ENCODE assay signal across 16 mouse cellular contexts in genomic region chr1:65090370-65090769, GRCm38 (mm10). TPM values are rescaled to one million over a fixed set of nuclear protein-coding genes. Genes with fewer than 3 reads are reported as not detected.
DNase-seq lines count a peak whose midpoint lies in the region; ATAC-seq and TF ChIP-seq lines count a peak whose summit lies in the region.
"Had no signal": no experiment of that assay in that cellular context is flagged by ENCODE, and none has a peak within 500 bp of the region (broad histone marks: within the 10 kb centered on the region; RNA-seq: fewer than 3 reads in every experiment).

No protein-coding gene starts in this region.

- no peak for TF ChIP-seq CTCF in kidney, adult 2 months (conservative IDR thresholded peaks at IDR 0.05; ENCODE audit: insufficient read depth, insufficient read length, low read depth, low read length)
- no peak for TF ChIP-seq CTCF in liver, adult 2 months (IDR thresholded peaks at IDR 0.05; ENCODE audit: low read depth, low read length)

- H3K79me2 ChIP-seq in liver, adult 2 months (ENCODE audit: control insufficient read depth, insufficient read depth, low read length) = no peaks in the 10 kb centered on the region

- no peak overlapping the region for H3K9ac ChIP-seq in liver, adult 2 months (ENCODE audit: low read depth, low read length)
- H3K9ac ChIP-seq: neural tube, embryonic 13.5 days had no signal

- ATAC-seq in megakaryocyte, adult 5-6 weeks (ENCODE audit: poor library complexity, severe bottlenecking) = peak; percentile 85

- H3K4me3 ChIP-seq in kidney, adult 2 months (ENCODE audit: insufficient read depth, low read depth, low read length) = no peak overlapping the region
- H3K4me3 ChIP-seq in liver, adult 2 months (ENCODE audit: insufficient read depth, low read depth, low read length) = no peak overlapping the region
- H3K4me3 ChIP-seq: megakaryocyte, embryonic 14.5 days; neural tube, embryonic 13.5 days had no signal

- 44% methylated on average over 2 of the region's 2 CpGs for WGBS in kidney, adult 2 months
- WGBS in liver, adult 2 months = 6% methylated on average over 2 of the region's 2 CpGs

- TF ChIP-seq POLR2A in kidney, adult 2 months (IDR thresholded peaks at IDR 0.05; ENCODE audit: low read depth, low read length) = no peak
- TF ChIP-seq POLR2A in liver, adult 2 months (IDR thresholded peaks at IDR 0.05; ENCODE audit: extremely low read depth, insufficient read depth, low read length) = no peak

- no peaks in the 10 kb centered on the region for H3K36me3 ChIP-seq in kidney, adult 2 months (ENCODE audit: control insufficient read depth, insufficient read depth, low read length)
- no peaks in the 10 kb centered on the region for H3K36me3 ChIP-seq in liver, adult 2 months (ENCODE audit: control insufficient read depth, insufficient read depth, low read length)
- H3K36me3 ChIP-seq: neural tube, embryonic 13.5 days had no signal

- peak; percentile 17 for DNase-seq in kidney, adult 2 months
- no peak for DNase-seq in kidney, adult 8-10 months
- DNase-seq in adrenal gland, adult 2 months = peak; percentile 86
- DNase-seq in liver, adult 2 months (ENCODE audit: extremely low read depth, low read depth, low spot score) = peak; percentile 87
- no peak for DNase-seq in retina, postnatal 1 day
- no peak for DNase-seq in spleen, adult 18-20 months
- DNase-seq in right cerebral cortex, postnatal 4 days = no peak
- DNase-seq: cerebellum, adult 18-20 months had no signal

- H3K27me3 ChIP-seq in kidney, adult 2 months (replicated peaks; ENCODE audit: control insufficient read depth, insufficient read depth, low read length) = no peaks in the 10 kb centered on the region
- H3K27me3 ChIP-seq in liver, adult 2 months (ENCODE audit: control insufficient read depth, insufficient read depth, low read length) = no peaks in the 10 kb centered on the region
- H3K27me3 ChIP-seq: neural tube, embryonic 13.5 days had no signal

- no peaks in the 10 kb centered on the region for H3K4me1 ChIP-seq in kidney, adult 2 months (ENCODE audit: control insufficient read depth, insufficient read depth, low read length)
- no peaks in the 10 kb centered on the region for H3K4me1 ChIP-seq in liver, adult 2 months (ENCODE audit: control insufficient read depth, insufficient read depth, low read length)
- H3K4me1 ChIP-seq: neural tube, embryonic 13.5 days had no signal

- no peak overlapping the region for H3K27ac ChIP-seq in kidney, adult 2 months (ENCODE audit: insufficient read depth, low read depth, low read length)
- no peak overlapping the region for H3K27ac ChIP-seq in liver, adult 2 months (replicated peaks; ENCODE audit: insufficient read depth, low read depth, low read length)
- H3K27ac ChIP-seq: neural tube, embryonic 13.5 days had no signal

RNA-seq across cellular contexts. Expression of gene Crygb, which starts 8.3 kb away (rescaled TPM):
- not detected in 2 replicates for polyA plus RNA-seq in kidney, adult 2 months (2012; rRNA removed)
- total RNA-seq in adrenal gland, adult 2 months (2021) = not detected
- not detected in 2 replicates for polyA plus RNA-seq in adrenal gland, adult 2 months (2012; rRNA removed)
- not detected in 2 replicates for total RNA-seq in liver, adult 2 months (2014; rRNA removed)
- not detected in 2 replicates for polyA plus RNA-seq in liver, adult 2 months (2012; rRNA removed)
- not detected in 2 replicates for total RNA-seq in megakaryocyte, adult 5-6 weeks (2015)
- not detected in 2 replicates for total RNA-seq in megakaryocyte, adult 5-6 weeks (2017)
- total RNA-seq: heart, postnatal 25 days; left cerebral cortex, postnatal 10 days had no signal
- polyA plus RNA-seq: embryonic facial prominence, embryonic 14.5 days; frontal cortex, adult 2 months; kidney, embryonic 14.5 days had no signal

RNA-seq across cellular contexts. Expression of gene Cryga, which starts 12.8 kb away (rescaled TPM):
- 5.9 and 6.4 TPM in 2 replicates for polyA plus RNA-seq in kidney, adult 2 months (2012; rRNA removed)
- total RNA-seq in adrenal gland, adult 2 months (2021) = not detected
- not detected in 2 replicates for polyA plus RNA-seq in adrenal gland, adult 2 months (2012; rRNA removed)
- total RNA-seq in liver, adult 2 months (2014; rRNA removed) = not detected in 2 replicates
- not detected in 2 replicates for polyA plus RNA-seq in liver, adult 2 months (2012; rRNA removed)
- total RNA-seq in megakaryocyte, adult 5-6 weeks (2015) = not detected in 2 replicates
- total RNA-seq in megakaryocyte, adult 5-6 weeks (2017) = not detected in 2 replicates
- total RNA-seq: heart, postnatal 25 days had no signal
- polyA plus RNA-seq: embryonic facial prominence, embryonic 14.5 days; kidney, embryonic 14.5 days; neural tube, embryonic 13.5 days had no signal

RNA-seq across cellular contexts. Expression of gene Crygc, which starts 16.9 kb away (rescaled TPM):
- polyA plus RNA-seq in kidney, adult 2 months (2012; rRNA removed) = not detected in 2 replicates
- total RNA-seq in adrenal gland, adult 2 months (2021) = not detected
- polyA plus RNA-seq in adrenal gland, adult 2 months (2012; rRNA removed) = not detected in 2 replicates
- not detected in 2 replicates for total RNA-seq in liver, adult 2 months (2014; rRNA removed)
- polyA plus RNA-seq in liver, adult 2 months (2012; rRNA removed) = not detected in 2 replicates
- total RNA-seq in megakaryocyte, adult 5-6 weeks (2015) = not detected in 2 replicates
- total RNA-seq in megakaryocyte, adult 5-6 weeks (2017) = not detected in 2 replicates
- total RNA-seq: heart, postnatal 25 days; left cerebral cortex, postnatal 10 days had no signal
- polyA plus RNA-seq: embryonic facial prominence, embryonic 14.5 days; frontal cortex, adult 2 months; kidney, embryonic 14.5 days; neural tube, embryonic 13.5 days had no signal

RNA-seq across cellular contexts. Expression of gene Crygd, which starts 27.1 kb away (rescaled TPM):
- not detected in 2 replicates for polyA plus RNA-seq in kidney, adult 2 months (2012; rRNA removed)
- total RNA-seq in adrenal gland, adult 2 months (2021) = not detected
- polyA plus RNA-seq in adrenal gland, adult 2 months (2012; rRNA removed) = 1.3 TPM in 1 of 2 replicates, not detected in the other
- total RNA-seq in liver, adult 2 months (2014; rRNA removed) = not detected in 2 replicates
- not detected in 2 replicates for polyA plus RNA-seq in liver, adult 2 months (2012; rRNA removed)
- not detected in 2 replicates for total RNA-seq in megakaryocyte, adult 5-6 weeks (2015)
- total RNA-seq in megakaryocyte, adult 5-6 weeks (2017) = not detected in 2 replicates
- total RNA-seq: heart, postnatal 25 days; left cerebral cortex, postnatal 10 days had no signal
- polyA plus RNA-seq: embryonic facial prominence, embryonic 14.5 days; frontal cortex, adult 2 months; kidney, embryonic 14.5 days; neural tube, embryonic 13.5 days had no signal

RNA-seq across cellular contexts. Expression of gene Gm28845, which starts 29.0 kb away (rescaled TPM):
- 7.6 and 9.0 TPM in 2 replicates for polyA plus RNA-seq in kidney, adult 2 months (2012; rRNA removed)
- total RNA-seq in adrenal gland, adult 2 months (2021) = not detected
- polyA plus RNA-seq in adrenal gland, adult 2 months (2012; rRNA removed) = not detected in 2 replicates
- not detected in 2 replicates for total RNA-seq in liver, adult 2 months (2014; rRNA removed)
- not detected in 2 replicates for polyA plus RNA-seq in liver, adult 2 months (2012; rRNA removed)
- not detected in 2 replicates for total RNA-seq in megakaryocyte, adult 5-6 weeks (2015)
- not detected in 2 replicates for total RNA-seq in megakaryocyte, adult 5-6 weeks (2017)
- total RNA-seq: heart, postnatal 25 days had no signal
- polyA plus RNA-seq: embryonic facial prominence, embryonic 14.5 days; kidney, embryonic 14.5 days; neural tube, embryonic 13.5 days had no signal

Comparison
In these comparisons a context has a peak if more than half of its experiments do, and no peak if none do; other contexts are left out.
1. DNase-seq: peak in kidney, adult 2 months (single experiment), adrenal gland, adult 2 months (single experiment) and liver, adult 2 months (single experiment); none in kidney, adult 8-10 months (0 of 2), retina, postnatal 1 day (single experiment), spleen, adult 18-20 months (0 of 2) and right cerebral cortex, postnatal 4 days (single experiment).